In the genomic region with DNA sequence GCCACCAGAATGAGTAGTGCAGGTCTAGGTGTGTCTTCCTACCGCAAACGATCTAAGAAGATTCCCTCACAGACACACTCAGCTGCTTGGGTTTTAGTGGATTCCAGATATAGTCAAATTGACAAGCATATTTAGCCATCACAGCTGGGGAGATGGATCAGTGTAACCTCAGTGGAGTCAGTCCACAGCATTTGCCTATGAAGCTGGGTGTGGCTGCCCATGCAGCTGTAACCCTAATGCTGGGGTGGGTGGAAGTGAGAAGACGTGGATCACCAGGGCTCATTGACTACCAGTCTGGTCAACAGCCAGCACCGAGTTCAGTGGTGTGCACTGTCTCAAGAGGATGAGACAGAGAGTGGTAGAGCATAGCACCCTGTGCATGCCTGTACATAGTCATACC, we compare ENCODE assay signal across 20 mouse cellular contexts.
"Had no signal": no experiment of that assay in that cellular context is flagged by ENCODE, and none has a peak within 500 bp of the region (broad histone marks: within the 10 kb centered on the region; RNA-seq: fewer than 3 reads in every experiment).

No protein-coding gene starts in this region.

- H3K4me1 ChIP-seq: liver, embryonic 13.5 days had no signal

- H3K9me3 ChIP-seq: liver, embryonic 13.5 days; neural tube, embryonic 13.5 days had no signal

- H3K27ac ChIP-seq: kidney, postnatal 0 days; left cerebral cortex, adult 2 months; liver, embryonic 13.5 days; neural tube, embryonic 13.5 days had no signal

- H3K27me3 ChIP-seq: liver, embryonic 13.5 days; neural tube, embryonic 13.5 days had no signal

- H3K4me3 ChIP-seq: left cerebral cortex, adult 2 months; liver, embryonic 13.5 days; neural tube, embryonic 13.5 days had no signal

- DNase-seq: kidney, adult 18-20 months; kidney, adult 9 months; kidney, postnatal 25 days; layer of hippocampus, postnatal 36 days; liver, embryonic 13.5 days; lung, embryonic 14.5 days; lung, postnatal 36 days; midbrain, embryonic 14.5 days; right cerebral cortex, adult 18-20 months; right cerebral cortex, postnatal 14 days; right cerebral cortex, postnatal 4 days; spleen, adult 18-20 months; thymus, adult 18-20 months; thymus, postnatal 36 days had no signal

- H3K9ac ChIP-seq: liver, embryonic 13.5 days; lung, embryonic 14.5 days; neural tube, embryonic 13.5 days had no signal

- H3K4me2 ChIP-seq: liver, embryonic 13.5 days; lung, embryonic 14.5 days; midbrain, embryonic 11.5 days; neural tube, embryonic 13.5 days had no signal

- ATAC-seq: intestine, embryonic 16.5 days; lung, postnatal 0 days had no signal

- H3K36me3 ChIP-seq: liver, embryonic 13.5 days; neural tube, embryonic 13.5 days had no signal
